Mouse (Mus musculus) activated CD4-positive, CD25-positive, alpha-beta regulatory T cell, adult 4 months (primary cell): ENCODE data around the gene Rassf10. TPM values are rescaled to one million over a fixed set of nuclear protein-coding genes. Genes with fewer than 3 reads are reported as not detected.

Source experiments
- ATAC-seq: one replicate; pipeline ENCODE4 v1.8.0; 2017
- polyA plus RNA-seq, 2 experiments: library from polyadenylated mRNA; unstranded; fragments of 100-300 nt; shearing (Covaris generic); gene quantifications; one replicate each; pipeline ENCODE4 v1.2.1; 2017

Gene Rassf10
- polyA plus RNA-seq, 2 experiments from 2014 or later, result not detected

DNA sequence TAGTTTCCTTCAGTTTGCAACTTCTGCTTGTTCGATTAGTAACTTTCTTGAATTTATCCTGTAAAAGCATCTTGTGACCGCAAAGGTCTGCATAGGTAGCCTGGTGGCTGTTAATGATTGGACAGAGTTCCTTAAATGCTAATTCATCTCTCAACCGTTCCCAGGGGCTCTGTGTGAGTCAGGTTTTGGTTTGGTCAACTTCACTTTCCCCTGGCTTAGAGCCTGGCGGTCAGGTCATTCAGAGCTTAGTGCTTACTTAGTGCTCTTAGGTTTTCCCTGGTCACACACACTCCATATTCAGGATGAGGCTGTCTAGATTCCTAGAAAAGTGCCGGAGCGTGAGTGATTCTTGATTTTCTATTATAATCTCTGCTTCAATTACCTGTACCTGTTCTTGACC is 12.6 kb downstream of the Rassf10 start:
- no peak for ATAC-seq

DNA sequence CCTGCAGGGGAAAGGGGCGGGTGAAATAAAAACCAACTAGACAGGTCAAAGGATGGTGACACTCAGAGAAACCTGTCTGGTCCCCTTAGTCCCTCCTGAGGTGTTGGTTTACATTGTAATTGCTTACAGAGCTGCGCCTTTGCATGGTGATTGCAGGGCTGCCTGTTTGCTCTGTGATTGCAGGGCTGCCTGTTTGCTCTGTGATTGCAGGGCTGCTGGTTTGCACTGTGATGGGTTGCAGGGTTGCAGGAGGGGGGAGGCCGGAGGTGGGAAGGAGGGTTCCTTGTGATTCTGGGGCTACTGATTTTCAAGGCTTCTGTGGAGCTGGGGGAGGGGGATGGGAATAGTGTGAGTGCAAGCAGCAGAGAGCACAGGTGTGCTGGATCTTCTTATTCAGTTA is 13.0 kb downstream of the Rassf10 start:
- no peak for ATAC-seq

DNA sequence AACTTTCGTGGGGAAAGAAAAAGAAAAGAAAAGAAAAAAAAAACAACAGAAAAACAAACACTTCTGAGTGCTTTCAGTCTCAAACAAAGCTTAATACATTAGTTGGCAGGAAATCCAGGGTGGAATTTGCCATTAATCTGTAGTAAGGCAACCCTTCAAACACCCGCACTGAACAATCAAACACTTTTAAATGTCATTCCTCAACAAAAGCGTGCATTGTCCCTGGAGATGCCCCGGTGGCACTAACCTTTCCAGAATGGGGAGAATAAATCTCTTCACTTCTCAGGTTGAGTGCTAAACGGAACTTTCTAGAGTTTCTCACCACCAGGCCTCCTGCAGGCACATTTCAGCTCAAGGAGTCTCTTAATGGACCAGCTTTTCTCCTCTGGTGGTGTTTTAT is 29.6 kb downstream of the Rassf10 start:
- no peak for ATAC-seq

DNA sequence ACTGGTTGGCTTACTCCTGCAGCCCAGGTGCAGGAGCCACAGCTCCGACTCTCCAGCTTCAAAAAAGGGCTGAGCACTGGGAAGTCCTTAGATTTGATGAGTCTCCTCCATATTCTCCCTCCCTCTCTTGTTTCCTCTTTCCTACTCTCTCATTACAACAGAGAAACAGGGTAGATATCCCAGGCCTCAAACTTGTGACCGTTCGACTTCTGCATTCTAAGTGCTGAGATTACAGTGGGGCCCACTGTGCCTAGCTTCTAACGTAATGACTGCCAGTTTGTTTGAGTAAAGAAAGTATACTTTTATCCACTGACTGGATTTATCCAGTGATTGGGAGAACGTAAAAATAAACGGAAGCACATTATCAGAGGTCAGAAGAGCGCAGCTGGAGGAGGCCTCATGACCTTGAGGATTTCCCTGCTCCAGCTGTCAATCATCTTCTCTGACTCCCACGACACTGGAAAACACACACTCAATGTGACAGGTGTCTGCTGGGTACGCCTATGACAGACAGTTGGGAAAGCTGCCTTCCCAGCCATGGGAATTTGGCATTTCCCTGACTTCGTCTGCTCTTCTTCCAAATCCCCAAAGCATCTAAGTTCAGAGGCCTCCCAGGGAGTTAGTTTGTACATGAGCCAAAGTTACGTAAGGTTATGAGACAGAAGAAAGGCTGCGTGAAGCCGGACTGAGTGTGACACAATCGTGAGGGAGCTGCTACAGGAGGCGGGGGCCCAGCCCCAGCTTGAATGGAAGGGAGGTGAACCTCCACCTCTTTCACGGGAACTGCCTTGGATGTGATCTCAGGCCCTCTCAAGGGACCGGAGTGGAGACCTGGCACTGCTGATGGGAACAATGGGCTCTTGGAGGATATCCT is 31.2 kb downstream of the Rassf10 start:
- ATAC-seq, result no peak

DNA sequence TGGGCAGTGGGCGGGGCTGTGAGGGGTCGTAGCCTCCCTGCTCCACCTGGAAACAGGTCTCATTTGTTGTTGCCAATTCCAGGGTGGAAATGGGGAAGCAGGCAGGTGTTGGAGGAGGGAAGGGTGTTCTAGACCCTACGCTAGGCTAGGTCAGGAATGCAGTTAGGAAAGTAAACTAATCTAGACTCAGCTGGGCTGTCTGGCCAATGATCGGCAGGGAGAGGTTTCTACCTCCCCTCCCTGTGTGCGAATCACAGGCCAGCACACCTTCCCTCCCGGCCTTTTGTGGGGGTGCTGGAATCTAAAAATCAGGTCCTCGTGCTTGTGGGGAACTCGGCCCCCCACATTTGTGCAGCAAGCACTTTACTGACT is 31.8 kb downstream of the Rassf10 start:
- no peak for ATAC-seq

DNA sequence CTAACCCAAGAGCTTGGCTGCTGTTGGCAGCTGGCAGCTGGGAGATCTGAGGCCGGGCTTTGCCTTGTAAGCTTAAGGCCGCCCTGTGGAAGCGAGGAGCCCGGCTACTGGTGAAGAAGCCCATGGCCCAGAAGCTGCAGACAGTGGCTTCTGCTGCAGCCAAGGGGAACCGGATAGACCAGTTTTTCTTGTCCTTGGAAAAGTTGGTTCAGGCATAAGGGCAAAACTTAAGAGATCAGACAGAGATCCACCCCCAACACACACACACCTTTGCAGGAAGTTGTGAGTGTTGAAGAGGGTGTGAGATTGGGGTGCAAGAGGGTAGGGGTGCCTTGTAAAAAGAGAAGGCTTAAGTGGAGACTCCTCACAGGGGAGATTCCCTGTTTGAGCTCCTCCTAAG is 39.2 kb downstream of the Rassf10 start:
- no peak for ATAC-seq

DNA sequence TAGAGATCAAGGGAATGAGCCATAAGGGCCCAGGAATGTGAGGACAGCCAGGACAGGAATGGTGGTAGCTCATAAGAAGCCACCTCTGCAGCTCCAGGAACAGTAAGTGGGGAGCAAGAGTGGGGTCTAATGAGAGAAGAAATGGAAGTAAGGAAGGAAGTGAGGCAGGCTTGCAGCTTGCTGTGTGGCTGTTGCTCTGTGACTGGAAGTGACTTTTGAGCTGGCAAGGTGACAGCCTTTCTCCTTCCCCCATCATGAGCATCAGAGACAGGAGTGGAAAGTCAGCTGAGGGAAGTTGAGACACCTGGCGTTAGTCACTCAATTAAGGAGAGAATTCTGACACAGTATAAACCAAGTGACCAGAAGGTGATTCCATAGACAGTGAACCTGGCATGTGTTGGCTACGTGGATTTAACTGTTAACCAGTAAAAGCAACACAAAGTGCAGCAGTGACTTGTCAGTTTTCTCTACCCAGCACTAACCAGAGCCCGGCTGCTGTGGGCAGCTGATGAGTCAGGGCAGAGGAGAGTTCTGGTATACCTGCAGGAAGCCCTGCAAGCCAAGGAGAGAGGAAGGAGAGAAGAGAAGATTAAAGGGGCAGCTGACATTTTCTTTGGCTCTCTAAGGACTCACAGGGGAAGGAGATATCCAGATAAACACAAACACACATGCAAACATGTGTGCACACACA is 49.9 kb downstream of the Rassf10 start:
- no peak for ATAC-seq

DNA sequence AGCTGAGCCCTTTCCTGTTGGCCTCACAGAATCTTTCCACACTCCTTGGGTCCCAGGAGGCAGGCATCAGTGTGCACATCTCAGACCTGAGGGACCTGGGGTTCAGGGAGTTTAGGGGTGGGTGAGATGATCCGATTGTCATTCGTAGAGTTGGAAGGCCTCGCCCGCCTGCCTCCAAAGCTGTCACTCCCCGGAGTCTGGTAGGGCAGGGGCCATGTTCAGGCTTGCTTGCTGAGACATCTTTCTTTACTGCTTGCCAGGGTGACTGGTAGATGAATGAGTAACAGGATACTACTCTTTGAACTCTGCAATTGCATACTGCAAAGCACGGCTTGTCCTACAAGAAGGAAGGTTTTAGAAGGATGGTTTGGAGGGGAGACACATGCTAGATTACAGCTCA is 52.0 kb downstream of the Rassf10 start:
- ATAC-seq, result no peak
